Mouse (Mus musculus) embryo, embryonic 10 days (tissue): ENCODE data around the gene Gpr142.

ENCODE experiments used
- DNase-seq: peaks from one replicate; pipeline ENCODE4 v3.0.0-alpha.2; 2015; ENCODE audit warnings: low spot score

The Gpr142 gene

DNA sequence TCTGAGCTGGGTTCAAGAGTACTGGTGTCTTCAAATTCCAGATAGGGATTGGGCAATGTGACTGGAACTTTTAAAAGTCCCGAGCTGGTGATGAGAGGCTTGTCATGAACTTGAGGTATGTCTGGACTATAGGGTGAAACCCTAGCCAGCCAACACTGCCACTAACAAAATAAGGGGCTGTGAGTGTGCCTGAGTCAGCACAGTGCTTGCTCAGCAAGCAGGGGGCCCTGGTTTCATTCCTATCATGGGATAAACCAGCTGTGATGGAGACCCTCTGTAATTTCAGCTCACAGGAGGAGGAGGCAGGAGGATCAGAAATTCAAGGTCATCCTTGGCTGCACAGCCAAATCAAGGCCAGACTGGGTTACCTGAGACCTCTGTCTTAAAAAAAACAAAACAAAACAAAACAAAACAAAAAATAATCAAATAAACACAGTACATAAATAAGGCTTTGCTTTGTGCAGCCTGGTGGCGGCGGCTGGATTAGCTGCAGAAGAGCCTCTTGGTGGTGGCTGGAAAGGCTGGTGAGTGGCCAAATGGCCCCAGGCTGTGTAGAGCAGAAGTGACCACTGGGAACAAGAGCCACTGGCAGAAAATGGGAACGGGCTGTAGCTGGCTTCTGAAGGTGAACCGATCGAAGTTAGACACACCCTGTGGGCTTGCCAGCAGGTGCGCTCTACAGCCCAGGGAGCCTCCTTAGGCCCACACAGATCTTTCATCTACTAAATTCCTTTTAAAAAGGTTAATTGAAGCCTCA lies 45.9 kb downstream of the Gpr142 start:
- DNase-seq, result no peak

DNA sequence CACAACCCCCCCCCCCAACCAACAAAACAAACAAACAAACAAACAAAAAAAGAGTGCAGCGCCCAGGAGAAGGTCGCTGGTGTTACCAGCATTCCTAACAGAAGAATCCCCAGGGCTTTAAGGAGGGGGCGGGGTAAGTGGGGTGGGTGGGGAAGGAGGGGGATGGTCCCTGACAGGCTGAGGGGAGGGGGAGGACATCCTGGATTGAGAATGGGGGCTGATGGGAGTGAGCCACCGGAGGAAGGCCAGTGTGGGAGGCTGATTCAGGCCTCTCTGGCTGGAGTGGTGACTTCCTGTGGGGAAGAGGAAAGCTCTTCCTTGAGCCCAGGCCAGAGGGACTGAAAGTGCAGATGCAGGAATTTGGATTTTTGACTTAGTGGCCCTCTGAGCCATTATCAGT lies 47.6 kb downstream of the Gpr142 start:
- DNase-seq, result no peak

DNA sequence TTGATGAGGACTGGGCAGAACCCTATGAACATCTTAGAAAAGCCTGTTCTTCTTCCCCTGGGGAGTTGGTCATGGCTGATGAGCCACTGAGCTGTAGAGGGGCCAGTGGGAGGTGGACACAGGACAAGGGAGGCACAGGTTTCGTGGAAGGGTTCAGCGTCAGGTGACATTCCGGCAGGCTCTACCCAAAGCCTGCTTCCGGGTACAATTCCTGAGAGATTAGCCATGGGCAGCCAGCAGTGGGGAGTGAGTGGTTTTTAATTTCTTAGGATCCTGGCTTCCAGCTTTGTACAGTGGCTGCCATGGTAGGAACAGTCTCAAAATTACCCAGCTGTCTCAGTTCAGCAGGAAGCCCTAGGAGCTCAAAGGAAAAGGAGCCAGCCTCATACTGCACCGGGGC lies 48.3 kb downstream of the Gpr142 start:
- no peak for DNase-seq

DNA sequence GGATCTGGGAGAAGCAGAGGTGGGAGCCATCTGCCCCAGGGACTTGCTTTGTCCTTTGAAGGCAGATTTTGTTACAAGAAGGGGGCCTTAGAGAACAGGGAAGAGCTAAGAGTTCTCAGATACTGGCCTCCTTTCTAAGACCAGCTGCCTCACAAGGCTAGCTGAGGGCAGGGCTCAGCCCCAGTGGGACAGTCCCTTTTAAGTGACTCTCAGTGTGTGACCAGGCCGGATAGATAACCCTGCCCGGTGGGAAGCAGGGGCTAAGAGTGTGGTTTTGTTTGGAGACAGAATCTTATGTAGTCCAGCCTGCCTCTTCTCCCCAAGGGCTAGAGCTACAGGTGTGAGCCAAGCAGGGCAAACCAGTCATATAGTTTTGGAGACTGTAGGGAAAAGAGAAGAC lies 50.8 kb downstream of the Gpr142 start:
- DNase-seq, result no peak

DNA sequence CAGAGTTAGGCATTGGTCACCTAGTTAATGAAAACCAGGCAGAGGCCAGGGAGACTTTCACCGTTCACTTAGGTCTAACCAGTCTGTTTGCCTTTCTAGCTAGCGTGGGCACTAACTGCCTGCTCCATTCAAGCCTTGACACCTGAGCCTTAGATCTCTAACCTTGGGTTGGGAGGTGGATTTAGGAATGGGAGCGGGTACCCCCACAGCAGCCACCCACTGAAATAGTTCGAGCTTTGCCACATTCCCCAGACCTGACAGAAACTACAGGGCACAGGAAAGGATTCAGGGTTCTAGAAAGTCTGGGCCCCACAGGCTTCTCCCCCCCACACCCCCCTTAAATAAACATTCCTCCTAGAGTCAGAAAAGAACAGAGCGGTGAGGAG lies 51.3 kb downstream of the Gpr142 start:
- no peak for DNase-seq

DNA sequence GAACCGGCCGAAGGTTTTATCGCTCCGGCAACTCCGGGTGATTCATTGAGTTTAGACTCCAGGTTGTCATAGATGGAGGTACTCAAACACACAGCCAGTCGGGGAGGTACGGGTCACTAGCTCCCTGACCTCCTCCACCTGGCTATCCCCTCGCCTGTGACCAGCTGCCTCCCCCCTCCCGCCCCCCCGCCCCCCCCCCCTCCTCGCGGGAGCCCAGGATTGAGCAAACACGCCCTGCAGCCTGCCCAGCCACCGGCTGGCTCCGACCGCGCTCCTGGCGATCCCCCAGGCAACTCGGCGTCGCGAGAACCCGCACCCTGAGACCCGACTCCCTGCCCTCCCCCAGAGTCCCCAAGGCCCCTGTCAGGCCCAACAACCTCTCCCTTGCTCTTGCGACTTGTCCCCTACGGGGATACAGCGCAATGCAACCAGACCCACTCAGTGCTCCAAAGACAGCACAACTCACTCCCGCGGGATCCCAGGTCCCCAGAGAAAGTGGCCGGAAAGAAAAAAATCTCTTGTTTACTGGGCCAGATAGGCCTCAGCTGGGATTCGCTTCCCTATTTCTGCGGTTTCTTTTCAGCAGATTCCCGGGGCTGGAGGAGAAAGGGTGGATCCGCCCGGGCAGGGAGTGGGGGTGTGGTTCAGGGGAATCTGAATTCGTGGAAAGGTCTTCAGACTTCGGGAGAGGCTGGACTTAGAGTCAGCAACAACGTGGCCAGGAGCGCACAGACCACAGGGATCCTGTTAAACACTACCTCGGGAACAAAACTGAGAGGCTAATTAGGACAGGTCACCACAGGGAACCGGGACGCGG lies 51.9 kb downstream of the Gpr142 start, which contains the start of gene Gprc5c:
Gene Gprc5c, plus strand, starts transcription at position 701 of the 817 bp plus-strand sequence.
- DNase-seq, result peak; percentile 60

DNA sequence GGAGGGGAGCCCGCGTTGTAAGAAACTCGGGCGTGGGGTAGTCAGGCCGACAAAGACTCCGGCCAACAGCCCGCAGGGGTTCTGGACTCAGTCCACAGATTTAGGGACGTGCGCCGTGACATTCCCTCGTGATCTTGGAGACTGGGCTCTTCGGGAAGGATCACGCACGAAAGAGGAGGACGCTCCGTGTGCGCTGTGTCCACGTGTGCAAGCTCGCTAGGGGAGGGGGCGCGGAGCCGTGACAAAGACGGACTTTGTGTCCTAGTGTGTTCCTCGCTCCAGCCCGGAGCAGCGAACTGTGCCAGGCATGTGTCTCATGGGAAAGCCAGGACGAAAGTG lies 52.5 kb downstream of the Gpr142 start:
- peak; percentile 69 for DNase-seq

DNA sequence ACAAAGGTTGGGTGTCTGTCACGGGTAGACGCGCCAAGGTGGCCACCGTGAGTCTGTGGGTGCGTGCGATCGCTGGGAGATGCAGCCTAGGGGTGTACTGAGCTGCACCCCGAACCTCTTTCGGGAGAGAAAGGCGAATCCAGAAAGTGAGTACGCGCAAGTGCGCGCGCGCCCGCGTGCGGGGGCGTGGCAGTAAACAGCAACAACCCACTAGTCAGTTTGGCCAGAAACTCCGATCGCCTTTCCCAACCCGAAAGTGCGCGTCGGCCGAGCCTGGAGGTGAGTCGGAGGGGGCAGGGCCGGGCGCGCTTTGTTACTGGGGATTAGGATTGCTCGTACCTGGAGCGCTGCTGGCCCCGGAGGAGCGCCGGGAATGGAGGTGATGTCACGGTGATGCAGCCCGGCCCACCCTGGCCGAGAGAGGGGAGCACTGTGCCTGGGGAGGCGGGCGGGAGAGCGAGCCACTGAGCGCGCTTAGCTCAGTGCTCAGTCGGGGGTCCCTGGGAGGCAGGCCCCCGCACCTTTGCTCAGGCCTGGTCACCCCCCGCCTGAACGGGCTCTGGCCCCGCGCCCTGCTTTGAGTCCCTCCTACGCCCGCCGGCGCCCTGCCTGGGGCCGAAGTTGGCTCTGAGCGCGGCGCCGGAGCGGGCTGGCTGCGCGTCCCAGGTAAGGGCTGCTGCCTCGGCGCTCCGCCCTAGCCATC lies 53.0 kb downstream of the Gpr142 start:
- peak; percentile 75 for DNase-seq

DNA sequence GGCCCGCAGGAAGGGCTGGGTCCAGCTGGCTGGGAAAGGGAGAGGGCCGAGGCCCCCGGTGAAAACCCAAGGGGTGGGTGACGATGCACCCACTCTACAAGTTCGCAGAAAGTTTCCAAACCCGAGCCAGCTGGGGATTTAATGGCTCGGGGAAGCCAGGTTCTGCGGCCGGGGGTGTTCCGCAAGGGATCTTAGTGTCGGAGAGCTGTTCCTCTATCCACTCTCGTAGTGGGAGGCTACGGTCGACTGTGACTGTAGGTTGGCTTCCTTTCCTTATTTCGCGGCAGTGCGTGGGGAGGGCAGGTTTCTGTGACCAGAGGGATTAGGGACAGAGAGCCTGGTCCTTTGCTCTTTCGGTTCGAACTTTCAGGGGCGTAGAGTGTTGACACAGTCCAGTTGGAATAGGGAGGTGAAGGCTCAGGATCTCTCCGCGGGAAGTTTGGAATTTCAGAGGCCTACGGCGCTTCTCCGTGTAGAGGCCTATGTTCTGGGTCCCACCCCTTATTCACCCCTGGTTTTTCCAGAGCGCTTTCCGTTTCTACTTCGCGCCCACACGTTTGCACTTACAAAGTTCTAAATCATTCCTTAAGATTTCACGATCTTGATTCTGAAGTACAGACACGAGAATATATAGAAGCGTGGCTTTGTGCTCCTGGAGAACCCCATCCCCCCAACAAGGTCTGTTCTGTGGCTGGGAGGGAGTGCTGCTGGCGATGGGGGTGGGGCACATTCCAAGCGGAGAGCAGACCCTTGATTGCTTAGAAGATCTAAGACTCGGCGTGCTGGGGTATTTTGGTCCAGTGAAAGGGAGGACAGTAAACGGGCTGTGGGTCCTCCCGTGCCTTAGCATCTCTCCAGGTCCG lies 53.8 kb downstream of the Gpr142 start:
- DNase-seq, result peak; percentile 72

DNA sequence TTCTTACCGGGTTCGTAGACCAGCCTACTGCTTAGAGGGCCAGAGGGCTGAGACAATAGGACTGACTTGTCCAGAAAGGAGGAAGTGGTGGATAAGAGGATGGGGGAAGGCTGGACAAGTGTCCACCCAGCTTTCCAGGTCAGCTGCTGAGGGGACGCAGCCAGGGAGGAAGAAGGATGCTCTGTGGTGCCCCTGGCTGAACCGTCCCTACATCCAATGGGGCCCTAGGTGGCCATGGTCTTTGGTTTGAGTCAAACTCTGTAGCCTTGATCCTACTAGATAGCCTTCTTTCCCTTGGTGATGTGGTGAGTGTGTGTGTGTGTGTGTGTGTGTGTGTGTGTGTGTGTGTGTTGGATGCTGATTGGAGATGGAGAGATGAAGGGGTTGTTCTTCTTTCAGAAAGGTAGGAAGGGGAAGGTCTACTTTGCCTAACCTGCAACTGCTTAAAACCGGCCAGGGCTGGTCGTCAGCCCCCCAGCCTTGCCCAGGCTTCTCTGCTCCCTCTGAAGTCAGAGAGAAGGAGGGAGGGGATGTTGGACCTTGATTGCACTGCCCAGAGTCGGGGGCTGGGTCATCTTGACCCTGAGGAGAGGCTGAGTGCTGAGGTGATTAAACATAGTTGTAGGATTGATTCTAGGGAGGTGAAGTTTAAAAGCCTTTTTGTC lies 54.6 kb downstream of the Gpr142 start:
- DNase-seq, result no peak

DNA sequence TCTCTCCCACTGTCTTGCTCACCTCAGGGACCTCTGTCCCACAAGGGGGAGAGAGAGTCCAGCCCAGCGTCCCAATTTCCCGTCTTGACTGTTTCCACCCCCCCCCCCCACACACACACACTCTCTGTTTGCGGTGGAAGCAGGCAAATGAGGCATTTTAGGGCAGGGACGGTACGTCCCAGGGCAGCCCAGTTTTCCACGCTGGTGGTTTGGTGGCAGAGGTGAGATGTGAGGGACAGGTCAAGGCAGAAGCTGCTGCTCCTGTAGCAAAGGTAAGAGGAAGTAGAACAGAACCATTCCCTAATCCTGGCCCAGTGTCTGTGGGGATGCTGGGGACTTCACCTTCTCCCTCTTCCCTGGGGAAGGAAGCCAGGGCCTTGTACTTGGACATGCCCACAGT lies 55.9 kb downstream of the Gpr142 start:
- no peak for DNase-seq

DNA sequence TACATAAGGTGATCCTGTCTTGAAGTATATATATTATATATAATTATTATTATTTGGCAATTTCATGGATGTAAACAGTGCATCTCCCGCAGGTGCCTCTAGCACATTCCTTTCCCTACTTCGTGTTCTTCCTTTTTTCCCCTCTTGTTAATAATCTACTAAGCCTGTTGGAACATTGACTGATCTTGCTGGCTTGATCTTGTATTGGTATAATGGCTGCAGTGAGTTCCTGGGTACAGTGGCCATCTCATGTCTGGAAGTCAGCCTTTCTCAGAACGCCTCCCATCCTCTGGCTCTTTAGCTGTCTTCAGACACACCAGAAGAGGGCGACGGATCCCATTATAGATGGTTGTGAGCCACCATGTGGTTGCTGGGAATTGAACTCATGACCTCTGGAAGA lies 57.4 kb downstream of the Gpr142 start:
- no peak for DNase-seq
